Mouse (Mus musculus) embryonic facial prominence, embryonic 12.5 days (tissue): Measurements from ENCODE around the gene Mep1a. TPM values are rescaled to one million over a fixed set of nuclear protein-coding genes. Genes with fewer than 3 reads are reported as not detected.
"Not testable (repeated sequence)": the region's sequence is repeated elsewhere in the genome, so short reads cannot be mapped to it uniquely, and the experiment has no call there.

ENCODE experiments used
- ATAC-seq: fragments of 200-750 bp; cut with Nextera tagmentation; 2 replicates; pipeline ENCODE4 v1.8.0; 2017; ENCODE audit not compliant: insufficient number of reproducible peaks, insufficient read depth, low FRiP score, low TSS enrichment
- H3K27ac ChIP-seq: fragments of 300-500 bp; sonication (generic); 2 replicates; pipeline ENCODE4 v1.5.1; 2016; ENCODE audit warnings: mild to moderate bottlenecking
- H3K27me3 ChIP-seq: fragments of 300-500 bp; sonication (generic); 2 replicates; pipeline ENCODE4 v1.6.1; 2016; ENCODE audit warnings: mild to moderate bottlenecking, moderate library complexity
- H3K36me3 ChIP-seq: fragments of 300-500 bp; sonication (generic); 2 replicates; pipeline ENCODE4 v1.6.1; 2016; ENCODE audit warnings: mild to moderate bottlenecking
- H3K4me1 ChIP-seq: fragments of 300-500 bp; sonication (generic); 2 replicates; pipeline ENCODE4 v1.6.1; 2016
- H3K4me2 ChIP-seq: fragments of 300-500 bp; sonication (generic); replicated peaks from 2 replicates; pipeline ENCODE4 v1.6.1; 2016; ENCODE audit warnings: mild to moderate bottlenecking, moderate library complexity
- H3K4me3 ChIP-seq: fragments of 300-500 bp; sonication (generic); 2 replicates; pipeline ENCODE4 v1.5.1; 2016; ENCODE audit warnings: mild to moderate bottlenecking
- H3K9ac ChIP-seq: fragments of 300-500 bp; sonication (generic); 2 replicates; pipeline ENCODE4 v1.6.1; 2016; ENCODE audit warnings: mild to moderate bottlenecking, moderate library complexity
- H3K9me3 ChIP-seq: fragments of 300-500 bp; sonication (generic); 2 replicates; pipeline ENCODE4 v1.6.1; 2016; ENCODE audit warnings: mild to moderate bottlenecking, moderate library complexity
- WGBS: fragments of 180-500 bp; shearing (Covaris S2); methylation state at CpG from one replicate; pipeline ENCODE4 v1.1.7; 2016; 5-methylcytosine and 5-hydroxymethylcytosine counted together
- polyA plus RNA-seq: library from polyadenylated mRNA; unstranded; fragments of >200 nt; fragmentation: Nextera tagmentation; extraction: Ambion mirVana; gene quantifications from 2 replicates; pipeline ENCODE4 v1.2.1, GENCODE M21; 2016

Mep1a gene
- 0.10 TPM in 1 of 2 replicates, not detected in the other for polyA plus RNA-seq

DNA sequence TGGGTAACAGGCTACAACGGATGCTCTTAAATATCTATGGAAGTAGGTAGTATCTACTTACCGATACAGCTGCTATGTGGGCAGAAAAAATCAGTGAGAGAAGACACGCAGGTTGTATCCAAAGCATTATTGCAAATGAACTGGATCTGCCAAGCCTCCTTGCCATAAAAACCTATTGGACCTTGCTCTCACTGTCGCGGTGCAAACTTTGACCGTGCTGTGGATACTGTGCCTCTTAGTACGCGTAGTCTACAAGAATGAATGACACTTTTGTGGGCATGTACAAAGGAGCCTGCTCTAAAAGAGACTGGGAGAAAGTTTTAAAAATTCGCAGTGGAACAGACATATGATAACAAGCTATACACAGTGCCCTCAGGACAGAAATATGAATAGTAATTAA lies at the start of gene Mep1a:
Gene Mep1a (minus strand): TSS at position 221 of the 400 bp plus-strand sequence.
- Histone ChIP-seq H3K4me2 (no peak within 1 kb of the TSS), H3K9me3 (no peaks in the 10 kb centered on the region), H3K9ac (no peak within 1 kb of the TSS), H3K27ac (no peak within 1 kb of the TSS), H3K4me3 (no peak within 1 kb of the TSS), H3K4me1 (no peaks in the 10 kb centered on the region), H3K27me3 (no peaks in the 10 kb centered on the region), H3K36me3 (no peaks in the 10 kb centered on the region)
- WGBS, result 89% methylated on average over 9 of the region's 9 CpGs
- no peak for ATAC-seq

DNA sequence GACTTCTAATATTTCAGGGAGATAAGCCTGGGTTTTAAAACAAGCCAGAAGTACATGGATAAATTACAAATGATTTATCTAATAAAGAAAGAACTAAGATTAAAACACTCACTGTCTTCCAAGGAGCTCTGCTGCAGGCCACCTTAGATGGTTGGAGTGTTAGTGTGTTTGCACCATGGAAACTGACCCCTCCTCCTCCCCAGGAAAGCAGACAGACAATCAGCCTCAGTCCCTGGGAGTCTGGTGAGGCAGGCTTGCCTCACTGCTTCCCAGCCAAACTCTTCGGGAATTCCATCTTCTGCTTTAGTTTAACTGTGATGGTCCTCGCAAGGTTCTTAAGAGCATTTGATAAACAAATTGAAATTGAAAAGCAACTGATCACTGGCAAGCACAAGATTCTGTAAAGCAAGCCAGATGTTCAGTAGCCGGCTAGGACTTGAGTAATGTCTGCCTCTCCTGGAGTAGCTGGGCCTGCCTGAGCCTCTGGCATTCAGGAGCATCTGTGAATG lies 48.6 kb upstream of the Mep1a start:
- Histone ChIP-seq H3K9ac (no peak overlapping the region), H3K27me3 (no peaks in the 10 kb centered on the region), H3K36me3 (no peaks in the 10 kb centered on the region), H3K27ac (no peak overlapping the region), H3K4me1 (no peaks in the 10 kb centered on the region), H3K9me3 (no peaks in the 10 kb centered on the region), H3K4me3 (no peak overlapping the region), H3K4me2 (no peak overlapping the region)
- WGBS, result 23% methylated on average over 3 of the region's 3 CpGs
- ATAC-seq, result no peak

DNA sequence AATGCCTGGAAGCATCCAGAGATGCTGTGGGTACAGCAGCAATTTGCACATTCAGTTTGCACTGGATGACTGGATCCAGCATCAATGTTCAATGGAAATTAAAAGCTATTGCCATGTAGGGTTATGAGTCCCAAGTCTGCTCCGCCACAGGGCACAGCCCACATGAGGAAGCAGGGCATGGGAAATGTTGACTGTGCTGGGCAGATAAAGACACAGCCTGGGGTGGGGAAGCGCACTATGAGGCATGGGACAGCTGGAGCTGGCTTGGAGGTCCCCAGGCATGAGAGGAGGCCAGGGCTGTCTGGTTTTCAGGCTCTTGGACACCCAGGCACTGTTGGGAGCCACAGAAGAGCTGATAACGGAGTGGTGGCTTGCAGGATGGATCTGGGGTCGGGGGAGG lies 41.4 kb upstream of the Mep1a start:
- H3K4me2 ChIP-seq, result no peak overlapping the region
- no peaks in the 10 kb centered on the region for H3K4me1 ChIP-seq
- H3K36me3 ChIP-seq, result no peaks in the 10 kb centered on the region
- H3K4me3 ChIP-seq, result no peak overlapping the region
- no peaks in the 10 kb centered on the region for H3K27me3 ChIP-seq
- no peak overlapping the region for H3K9ac ChIP-seq
- no peaks in the 10 kb centered on the region for H3K9me3 ChIP-seq
- ATAC-seq, result no peak
- H3K27ac ChIP-seq, result no peak overlapping the region
- 76% methylated on average over 4 of the region's 4 CpGs for WGBS

DNA sequence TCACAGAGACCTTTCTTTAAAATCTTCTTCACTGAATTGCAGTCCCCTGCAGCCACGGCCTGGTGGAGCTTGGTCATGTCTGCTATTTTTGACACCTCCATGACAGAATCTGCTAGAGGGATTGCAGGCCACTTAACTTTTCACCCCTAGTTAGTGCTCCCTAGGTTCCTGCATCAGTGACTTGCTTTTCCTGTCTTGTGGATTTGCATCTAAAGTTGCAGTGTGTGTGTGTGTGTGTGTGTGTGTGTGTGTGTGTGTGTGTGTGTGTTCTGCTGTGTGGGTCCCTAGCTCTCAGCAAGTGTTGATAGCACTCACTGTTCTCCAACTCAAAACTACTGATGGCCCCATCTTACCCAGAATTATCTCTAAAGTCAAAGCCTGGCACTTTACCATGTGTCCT lies 40.9 kb upstream of the Mep1a start, which contains the start of gene Ankrd66:
Gene Ankrd66 (minus strand): TSS at position 101 of the 400 bp plus-strand sequence.
- 68% methylated on average over 1 of the region's 1 CpGs for WGBS
- H3K4me2 ChIP-seq, result no peak within 1 kb of the TSS
- H3K36me3 ChIP-seq, result no peaks in the 10 kb centered on the region
- H3K27ac ChIP-seq, result no peak within 1 kb of the TSS
- no peak within 1 kb of the TSS for H3K4me3 ChIP-seq
- H3K9ac ChIP-seq, result no peak within 1 kb of the TSS
- no peaks in the 10 kb centered on the region for H3K27me3 ChIP-seq
- ATAC-seq, result no peak
- no peaks in the 10 kb centered on the region for H3K4me1 ChIP-seq
- no peaks in the 10 kb centered on the region for H3K9me3 ChIP-seq

DNA sequence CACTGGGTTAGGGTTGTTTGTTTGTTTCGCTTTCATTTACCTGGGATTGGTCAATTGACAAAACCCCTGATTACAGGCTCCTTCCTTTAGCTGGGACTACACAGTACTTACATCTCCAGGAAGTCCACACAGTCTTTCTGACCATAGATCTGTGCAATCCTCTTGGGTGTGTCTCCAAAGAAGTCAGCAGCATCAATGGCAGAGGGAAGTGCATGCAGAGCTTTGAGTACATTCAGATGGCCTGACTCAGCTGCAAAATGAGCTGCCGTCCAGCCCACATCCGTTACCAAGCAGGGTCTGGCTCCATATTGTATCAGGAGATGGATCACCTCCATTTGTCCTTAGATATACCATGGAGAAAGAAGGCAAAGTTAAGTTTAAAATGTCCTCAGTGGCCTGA lies 36.2 kb upstream of the Mep1a start:
- 93% methylated on average over 3 of the region's 3 CpGs for WGBS
- Histone ChIP-seq H3K4me2 (no peak overlapping the region), H3K4me3 (no peak overlapping the region), H3K27ac (no peak overlapping the region), H3K9me3 (no peaks in the 10 kb centered on the region), H3K9ac (no peak overlapping the region), H3K4me1 (peaks cover 6% of the 10 kb centered on the region), H3K36me3 (no peaks in the 10 kb centered on the region), H3K27me3 (no peaks in the 10 kb centered on the region)
- ATAC-seq, result no peak

DNA sequence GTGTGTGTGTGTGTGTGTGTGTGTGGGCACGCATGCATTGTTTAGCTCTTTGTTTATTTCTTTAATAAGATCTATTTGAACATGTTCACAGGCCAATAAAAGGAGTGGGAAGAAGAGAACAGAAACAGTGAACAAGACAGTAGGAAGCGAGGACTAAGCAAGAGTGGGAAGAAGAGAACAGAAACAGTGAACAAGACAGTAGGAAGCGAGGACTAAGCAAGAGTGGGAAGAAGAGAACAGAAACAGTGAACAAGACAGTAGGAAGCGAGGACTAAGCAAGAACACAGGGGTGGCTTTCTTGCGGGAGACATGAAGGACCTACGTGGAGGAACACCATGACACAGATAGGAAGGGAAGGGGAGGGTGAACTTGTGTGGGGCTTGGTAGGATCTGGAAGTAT lies 34.2 kb upstream of the Mep1a start:
- not testable (repeated sequence) for H3K27ac ChIP-seq, ATAC-seq, H3K4me3 ChIP-seq, H3K4me2 ChIP-seq, H3K4me1 ChIP-seq, H3K36me3 ChIP-seq, H3K27me3 ChIP-seq, H3K9me3 ChIP-seq, H3K9ac ChIP-seq
- WGBS, result 93% methylated on average over 6 of the region's 6 CpGs

DNA sequence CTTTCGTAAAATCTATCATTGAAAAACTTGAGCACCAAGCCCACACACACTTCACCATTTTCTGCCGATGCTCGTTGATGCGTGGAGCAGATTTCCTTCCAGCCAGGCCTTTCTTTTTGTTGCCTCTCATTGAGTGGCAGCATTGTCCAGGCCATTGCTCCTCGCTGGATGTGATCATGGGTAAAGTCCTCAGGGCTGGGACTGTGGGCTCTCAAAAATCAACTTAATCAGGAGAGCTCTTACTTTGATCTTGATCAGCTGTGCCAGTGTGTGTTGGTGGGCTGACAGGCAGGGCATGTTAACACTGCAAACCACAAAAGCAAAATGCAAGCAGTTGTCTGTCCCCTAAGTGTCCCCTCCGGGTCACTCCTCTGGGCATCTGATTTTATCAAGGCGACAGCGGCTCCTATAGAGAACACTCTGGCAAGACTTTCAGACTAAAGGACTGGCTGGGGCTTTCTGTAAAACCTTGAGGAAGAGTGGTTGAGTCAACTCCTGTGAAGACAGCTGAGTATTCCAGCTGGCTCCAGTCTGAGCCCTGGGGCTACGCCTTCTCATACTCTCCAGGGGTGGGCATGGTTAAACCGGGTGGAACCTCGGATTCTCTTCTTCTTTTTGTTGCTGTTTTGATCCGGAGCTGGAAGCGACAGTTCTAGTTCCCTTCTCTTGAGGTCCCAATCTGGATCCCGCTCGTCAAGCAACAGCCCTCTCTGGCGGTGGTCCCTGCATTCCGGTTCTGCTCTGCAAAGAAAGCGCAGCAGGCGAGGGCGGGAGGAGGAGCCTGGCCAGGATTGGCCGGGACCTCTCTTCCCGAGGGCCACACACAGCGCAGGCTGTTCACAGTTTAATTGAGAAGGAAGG lies 32.0 kb upstream of the Mep1a start:
- Histone ChIP-seq H3K27me3 (no peaks in the 10 kb centered on the region), H3K27ac (0 out of 2 replicates have a peak overlapping the region, but pooled peaks have one; percentile 2), H3K4me2 (peak overlapping the region; percentile 53), H3K9ac (0 out of 2 replicates have a peak overlapping the region, but pooled peaks have one; percentile 24), H3K36me3 (no peaks in the 10 kb centered on the region), H3K4me1 (peaks cover 6% of the 10 kb centered on the region), H3K4me3 (peak overlapping the region; percentile 27), H3K9me3 (no peaks in the 10 kb centered on the region)
- WGBS, result 14% methylated on average over 23 of the region's 23 CpGs
- peak; percentile 84 for ATAC-seq

DNA sequence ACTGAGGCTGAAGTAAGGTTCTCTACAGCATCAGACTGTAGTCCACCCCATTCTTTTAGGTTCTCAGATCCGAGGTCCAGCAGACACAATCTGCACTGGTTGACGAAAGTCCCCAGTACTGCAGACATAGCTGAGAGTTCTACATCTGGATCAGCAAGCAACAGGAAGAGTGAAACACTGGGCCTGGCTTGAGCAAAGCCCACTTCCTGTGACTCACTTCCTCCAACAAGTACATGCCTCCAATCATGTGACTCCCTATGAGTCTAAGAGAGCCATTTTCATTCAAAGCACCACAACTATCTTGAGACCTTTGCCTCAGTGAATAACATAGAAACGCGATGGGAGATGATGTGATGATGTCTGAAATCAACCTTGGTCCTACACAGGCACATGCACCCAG lies 28.6 kb upstream of the Mep1a start:
- Histone ChIP-seq H3K27me3 (no peaks in the 10 kb centered on the region), H3K4me2 (no peak overlapping the region), H3K27ac (no peak overlapping the region), H3K9me3 (no peaks in the 10 kb centered on the region), H3K4me1 (peaks cover 6% of the 10 kb centered on the region), H3K4me3 (no peak overlapping the region), H3K36me3 (no peaks in the 10 kb centered on the region), H3K9ac (no peak overlapping the region)
- 94% methylated on average over 4 of the region's 4 CpGs for WGBS
- ATAC-seq, result no peak

DNA sequence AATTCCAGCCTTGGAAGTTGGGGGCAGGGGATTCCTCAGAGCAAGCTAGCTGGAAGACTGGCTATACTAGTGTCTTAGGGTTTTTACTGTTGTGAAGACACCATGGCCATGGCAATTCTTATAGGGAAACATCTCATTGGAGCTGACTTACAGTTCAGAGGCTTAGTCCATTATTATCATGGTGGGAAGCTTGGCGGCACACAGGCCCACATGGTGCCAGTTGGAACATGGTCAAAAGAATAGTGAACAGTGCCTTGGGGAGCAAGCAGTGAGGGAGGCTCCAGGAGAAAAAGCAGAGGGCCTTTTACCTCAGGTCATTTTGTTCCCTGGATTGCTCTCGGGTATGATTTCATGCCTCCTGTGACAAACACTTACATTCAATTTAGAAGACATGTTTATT lies 27.9 kb upstream of the Mep1a start:
- Histone ChIP-seq H3K4me1 (peaks cover 6% of the 10 kb centered on the region), H3K36me3 (no peaks in the 10 kb centered on the region), H3K4me2 (no peak overlapping the region), H3K27me3 (no peaks in the 10 kb centered on the region), H3K9me3 (no peaks in the 10 kb centered on the region), H3K27ac (no peak overlapping the region), H3K4me3 (no peak overlapping the region), H3K9ac (no peak overlapping the region)
- WGBS, result 86% methylated on average over 2 of the region's 2 CpGs
- no peak for ATAC-seq

DNA sequence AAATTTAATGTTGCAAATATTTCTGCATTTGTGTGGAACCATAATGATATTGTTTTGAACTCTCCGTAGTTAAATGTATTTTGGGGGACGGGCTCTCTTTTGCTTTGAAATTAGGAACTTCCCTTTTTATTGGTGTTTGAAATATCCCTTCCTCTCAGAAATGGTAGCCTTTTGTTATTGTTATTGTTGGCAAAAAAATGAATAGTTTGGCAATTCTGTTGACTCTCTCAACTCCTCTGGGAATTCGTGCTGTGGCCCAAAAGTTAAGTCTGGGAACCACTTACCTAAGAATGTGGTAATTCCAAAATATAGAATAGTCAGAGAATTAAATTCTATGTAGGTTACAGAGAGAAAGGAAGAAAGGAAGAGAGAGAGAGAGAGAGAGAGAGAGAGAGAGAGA lies 17.6 kb upstream of the Mep1a start:
- H3K4me3 ChIP-seq, result no peak overlapping the region
- H3K4me1 ChIP-seq, result no peaks in the 10 kb centered on the region
- no peaks in the 10 kb centered on the region for H3K9me3 ChIP-seq
- H3K27me3 ChIP-seq, result no peaks in the 10 kb centered on the region
- H3K27ac ChIP-seq, result no peak overlapping the region
- no peak for ATAC-seq
- WGBS, result 87% methylated on average over 3 of the region's 3 CpGs
- no peaks in the 10 kb centered on the region for H3K36me3 ChIP-seq
- H3K9ac ChIP-seq, result no peak overlapping the region
- no peak overlapping the region for H3K4me2 ChIP-seq

DNA sequence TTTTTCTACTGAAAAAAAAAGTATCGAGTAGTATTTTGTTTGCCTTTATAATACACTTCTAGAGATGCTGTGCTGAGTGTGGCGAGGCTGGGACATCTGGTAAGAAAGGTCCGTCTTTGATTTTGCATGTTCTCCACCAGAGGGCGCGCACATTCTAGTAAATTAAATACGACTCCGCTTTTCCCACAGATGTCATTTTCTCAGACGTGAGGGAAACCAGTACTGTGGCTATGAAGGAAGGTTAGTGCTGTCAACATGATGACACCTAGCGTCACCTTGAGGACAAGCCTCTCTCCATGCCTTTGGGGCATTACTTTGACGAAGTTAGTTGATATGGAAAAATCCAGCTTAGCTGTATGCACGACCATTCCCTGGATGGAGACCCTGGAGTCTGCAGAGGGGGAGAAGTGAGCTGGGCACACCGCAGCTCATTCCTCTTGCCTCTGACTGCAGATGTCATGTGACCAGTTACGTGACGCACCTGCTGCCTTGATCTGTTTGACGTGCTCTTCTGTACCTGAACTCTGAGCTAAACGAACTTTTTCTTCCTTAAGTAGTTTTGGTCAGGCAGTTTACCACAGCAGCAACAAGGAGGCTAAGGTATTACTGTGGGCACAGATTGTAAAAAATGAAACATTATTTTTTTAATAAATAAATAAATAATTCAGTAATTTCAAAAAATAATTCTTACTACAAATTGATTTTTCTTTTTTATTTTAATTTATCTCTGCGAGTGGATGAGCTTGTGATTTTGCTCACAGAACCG lies 16.2 kb upstream of the Mep1a start:
- no peak overlapping the region for H3K4me2 ChIP-seq
- no peaks in the 10 kb centered on the region for H3K27me3 ChIP-seq
- no peak overlapping the region for H3K9ac ChIP-seq
- H3K27ac ChIP-seq, result no peak overlapping the region
- ATAC-seq, result no peak
- WGBS, result 28% methylated on average over 18 of the region's 18 CpGs
- H3K4me1 ChIP-seq, result no peaks in the 10 kb centered on the region
- H3K36me3 ChIP-seq, result no peaks in the 10 kb centered on the region
- H3K4me3 ChIP-seq, result no peak overlapping the region
- peaks cover 6% of the 10 kb centered on the region; the same call in 1 of the 2 replicates for H3K9me3 ChIP-seq
